Mouse (Mus musculus) CH12.LX (cell line): ENCODE measurements at regions not wholly inside any gene's neighbourhood (a gene's known extent, or its start where the extent isn't known, plus 50 kb on each side); places are given as distances from the start of the nearest gene placed in this dataset.

Experiments
- CHD2 ChIP-seq: IDR thresholded peaks from 2 replicates; pipeline ENCODE4 v1.6.1; 2011; ENCODE audit warnings: low read length, improper control_type of control experiment
- CTCF ChIP-seq, 2 experiments: IDR thresholded peaks in 1 of 2; conservative IDR thresholded peaks in 1 of 2; 2 replicates each; pipeline ENCODE4 v1.5.1; 2011 to 2012; ENCODE audit warnings: low read depth in 2 of 2, low read length in 2 of 2, improper control_type of control experiment in 1 of 2, inconsistent platforms in 1 of 2, mild to moderate bottlenecking in 1 of 2, moderate library complexity in 1 of 2
- HCFC1 ChIP-seq: IDR thresholded peaks from 2 replicates; pipeline ENCODE4 v1.6.1; 2012; ENCODE audit warnings: low read depth, mild to moderate bottlenecking, inconsistent platforms, low read length, improper control_type of control experiment
- MEF2A ChIP-seq: IDR thresholded peaks from 2 replicates; pipeline ENCODE4 v1.6.1; 2014; ENCODE audit warnings: low read depth, mild to moderate bottlenecking, inconsistent platforms, low read length, improper control_type of control experiment, borderline replicate concordance
- MYC ChIP-seq: IDR thresholded peaks from 2 replicates; pipeline ENCODE4 v1.6.1; 2011; ENCODE audit warnings: low read depth, mild to moderate bottlenecking, improper control_type of control experiment, low read length
- POLR2A ChIP-seq: IDR thresholded peaks from 2 replicates; pipeline ENCODE4 v1.6.1; 2011; ENCODE audit warnings: low read depth, mild to moderate bottlenecking, improper control_type of control experiment, low read length
- UBTF ChIP-seq: IDR thresholded peaks from 2 replicates; pipeline ENCODE4 v1.6.1; 2012; ENCODE audit warnings: low read depth, mild to moderate bottlenecking, inconsistent platforms, low read length, improper control_type of control experiment, moderate library complexity

- TF ChIP-seq MEF2A = no peak
- no peak for TF ChIP-seq UBTF
- no peak for TF ChIP-seq HCFC1
- no peak for TF ChIP-seq CTCF (conservative IDR thresholded peaks at IDR 0.05 in 1 of 2, IDR thresholded peaks at IDR 0.05 in 1 of 2; ENCODE audit: low read depth in 2 of 2, low read length in 2 of 2)
- TF ChIP-seq CHD2 = no peak
- TF ChIP-seq POLR2A = no peak
- no peak for TF ChIP-seq MYC
These were observed 56.1 kb upstream of the 1700008P02Rik start for GRCm38 (mm10) chr3:6676382-6676781.
